Mouse (Mus musculus) right cerebral cortex, postnatal 10 days (tissue): Measurements from ENCODE around the gene Ttc13.

Experiments used
- DNase-seq, 2 experiments: peaks; one replicate each; pipeline ENCODE4 v3.0.0; 2021; ENCODE audit warnings: low spot score in 2 of 2

Gene Ttc13

DNA sequence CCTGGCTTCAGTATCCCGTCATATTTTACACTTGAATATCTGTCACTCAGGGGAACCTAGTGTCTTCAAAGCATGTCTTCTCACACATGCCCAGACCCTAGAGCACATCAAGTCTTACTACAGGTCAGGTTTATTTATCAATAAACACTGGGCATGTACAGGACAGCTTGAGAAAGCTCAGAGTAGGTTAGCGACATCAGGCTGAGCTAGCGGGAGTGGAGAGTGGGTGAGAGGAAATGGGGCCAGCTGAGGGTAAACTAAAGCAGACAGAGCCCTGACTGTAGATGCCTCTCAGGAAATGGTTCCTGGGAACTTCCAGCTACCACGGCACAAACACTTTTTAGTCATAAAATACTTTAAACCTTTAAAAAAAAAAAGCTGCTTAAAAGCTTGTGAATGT, 18.3 kb downstream of the Ttc13 start:
- no peak for DNase-seq

DNA sequence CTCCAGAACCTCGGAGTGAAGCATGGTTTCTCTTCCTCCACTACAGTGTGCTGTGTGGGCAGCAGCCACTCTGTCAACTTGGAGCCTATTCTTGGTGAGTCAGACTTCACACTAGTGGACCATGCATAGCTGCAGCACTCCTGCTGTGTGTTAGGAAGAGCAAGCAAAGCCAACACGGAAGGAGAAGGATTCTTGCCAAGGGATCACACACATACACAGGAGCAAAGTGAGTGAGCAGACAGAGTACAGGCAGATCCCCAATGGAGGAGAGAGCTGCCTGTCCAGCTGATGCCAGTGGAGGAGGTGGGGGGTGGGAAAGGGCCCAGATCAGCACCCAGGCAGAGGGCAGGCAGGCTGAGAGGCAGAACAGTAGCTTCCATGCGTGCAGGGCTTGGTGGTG, 19.6 kb downstream of the Ttc13 start:
- no peak for DNase-seq

DNA sequence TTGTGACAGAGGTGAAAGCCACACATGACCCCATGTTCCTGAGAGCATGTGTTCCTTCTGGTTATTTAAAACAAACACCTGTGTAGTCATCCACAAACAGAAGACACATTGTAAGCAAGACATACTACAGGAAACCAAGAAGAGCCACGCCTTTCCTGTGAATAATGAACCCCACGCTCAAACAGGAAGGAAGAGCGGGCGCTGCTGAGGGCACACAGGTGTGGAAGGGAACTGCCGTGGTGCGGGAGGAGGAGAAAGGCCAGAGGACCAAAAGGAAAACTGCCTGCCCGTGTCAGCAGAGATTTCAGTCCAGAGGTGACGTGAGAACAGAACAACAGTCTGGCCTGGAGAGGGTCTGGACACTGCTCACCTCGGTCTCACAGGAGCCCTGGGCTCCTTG, 20.8 kb downstream of the Ttc13 start:
- no peak for DNase-seq

DNA sequence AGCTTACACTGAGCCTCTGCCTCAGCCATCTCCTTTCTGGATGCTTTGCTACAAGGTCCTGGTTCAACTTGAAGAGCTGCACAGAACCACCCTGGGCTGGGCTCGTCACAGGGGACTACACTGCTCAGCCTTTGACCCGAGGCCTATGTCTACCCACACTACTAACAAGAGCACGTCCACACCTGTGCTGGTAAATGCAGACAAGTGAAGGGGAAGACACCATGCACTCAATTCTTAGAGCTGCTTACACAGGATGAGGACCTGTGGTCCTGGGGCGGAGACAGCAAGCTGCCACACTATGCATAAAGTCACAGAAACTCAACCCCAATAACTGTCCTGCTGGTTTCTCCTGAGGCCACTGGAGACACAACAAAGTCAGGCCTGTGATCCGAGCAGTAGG, 21.5 kb downstream of the Ttc13 start:
- no peak for DNase-seq

DNA sequence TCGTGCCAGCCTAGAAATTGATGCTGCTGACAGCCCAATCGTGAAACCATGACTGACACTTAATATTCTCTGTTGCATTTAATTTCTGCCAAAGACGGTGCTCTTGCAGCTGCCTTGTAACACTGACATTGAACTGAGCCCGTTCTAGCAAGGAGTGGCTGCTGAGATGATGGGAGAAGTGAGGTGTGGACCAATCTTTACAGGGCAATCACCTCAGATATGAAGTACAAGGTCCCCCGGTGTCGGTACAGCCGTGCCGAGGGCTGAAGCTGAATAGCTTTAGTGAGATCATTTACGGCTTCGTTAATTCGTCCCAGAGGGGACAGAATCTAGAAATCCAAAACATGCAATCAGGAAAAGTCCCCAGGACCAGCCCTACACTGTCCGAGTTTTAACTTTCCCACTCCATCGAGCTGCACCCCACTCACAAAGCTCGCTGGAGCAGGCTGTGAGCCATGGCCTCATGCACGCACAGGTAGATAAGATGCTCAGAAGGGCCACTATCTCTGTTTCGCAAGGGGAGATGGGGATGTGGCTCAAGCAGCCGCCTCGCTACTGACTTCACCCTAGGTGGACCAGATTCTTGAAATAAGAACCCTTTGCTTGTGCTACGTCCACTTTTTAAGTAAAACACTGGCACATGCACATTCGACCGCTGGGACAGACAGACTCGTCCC, 26.2 kb downstream of the Ttc13 start:
- DNase-seq: no peak

DNA sequence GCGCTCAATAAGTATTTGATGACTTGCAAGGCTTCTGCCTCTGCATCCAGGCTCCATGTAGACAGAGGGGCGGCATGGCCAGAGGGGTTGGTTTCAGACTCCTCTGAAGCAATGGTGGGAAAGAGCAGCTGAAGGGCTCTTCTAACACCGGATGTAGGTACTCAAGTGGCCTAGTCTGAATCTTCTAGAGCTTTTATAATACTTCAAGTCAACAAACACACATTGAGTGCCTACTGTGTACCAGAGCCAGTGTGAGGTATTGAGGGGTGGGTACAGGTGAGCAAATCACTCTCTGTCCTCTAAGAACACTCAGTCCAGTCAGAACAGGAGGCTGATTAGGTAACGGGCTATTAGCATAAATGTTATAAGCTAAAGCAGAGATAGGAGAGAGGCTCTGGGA, 30.1 kb downstream of the Ttc13 start:
- no peak for DNase-seq

DNA sequence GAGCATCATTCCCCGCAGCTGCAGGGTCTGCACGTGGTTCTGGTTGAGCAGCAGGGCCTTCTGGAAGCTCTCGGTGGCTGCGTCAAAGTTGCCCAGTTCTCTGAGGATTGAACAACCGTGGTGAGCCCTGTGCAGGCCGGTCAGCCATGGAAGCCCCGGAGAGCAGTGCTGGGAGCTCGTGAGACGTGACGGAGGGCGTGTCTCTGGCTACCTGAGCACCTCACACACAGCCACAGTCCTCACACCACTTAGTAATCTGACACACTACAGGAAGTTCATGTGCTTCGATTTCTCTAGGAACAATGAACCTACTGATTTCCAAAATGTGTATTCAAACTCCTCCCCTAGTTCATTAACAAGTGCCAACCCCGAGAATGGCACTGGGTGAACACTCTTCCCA, 32.9 kb downstream of the Ttc13 start:
- DNase-seq: no peak

DNA sequence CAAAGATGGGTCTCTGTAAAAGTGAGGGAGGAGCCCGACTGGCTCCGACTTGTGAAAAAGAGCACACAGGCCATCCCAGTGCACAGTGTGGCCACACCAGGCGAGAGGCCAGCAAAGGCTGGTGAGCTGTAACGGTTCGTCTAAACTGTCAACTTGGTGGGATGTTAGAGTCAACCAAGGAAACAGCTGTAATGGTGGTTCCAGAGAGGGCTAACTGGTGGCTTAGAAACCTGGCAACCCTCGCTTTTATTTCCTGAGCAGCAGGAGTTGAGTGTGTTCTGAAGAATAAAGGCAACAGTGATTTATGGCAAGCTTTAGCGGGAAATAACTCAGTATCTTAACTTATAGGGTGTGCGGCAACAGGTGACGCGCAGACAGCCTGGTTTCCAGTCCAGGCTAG, 39.6 kb downstream of the Ttc13 start:
- no peak for DNase-seq

DNA sequence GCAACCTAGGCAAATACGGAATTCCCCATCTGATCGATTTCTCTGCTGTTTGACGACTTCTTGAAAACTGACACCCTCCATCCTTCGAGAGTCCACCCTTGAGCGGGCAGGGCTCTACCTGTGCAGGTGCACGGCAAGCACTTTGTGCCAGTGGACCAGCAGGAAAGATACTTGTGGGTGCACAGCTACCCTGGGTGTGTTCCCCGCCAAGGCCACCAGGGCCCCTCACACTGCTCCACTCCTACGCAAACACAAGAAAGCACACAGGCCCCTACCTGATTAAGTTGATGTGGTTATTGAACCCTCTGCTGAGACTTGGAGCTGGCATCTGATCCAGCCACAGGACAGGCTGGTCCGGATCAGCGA, 40.0 kb downstream of the Ttc13 start:
- no peak for DNase-seq

DNA sequence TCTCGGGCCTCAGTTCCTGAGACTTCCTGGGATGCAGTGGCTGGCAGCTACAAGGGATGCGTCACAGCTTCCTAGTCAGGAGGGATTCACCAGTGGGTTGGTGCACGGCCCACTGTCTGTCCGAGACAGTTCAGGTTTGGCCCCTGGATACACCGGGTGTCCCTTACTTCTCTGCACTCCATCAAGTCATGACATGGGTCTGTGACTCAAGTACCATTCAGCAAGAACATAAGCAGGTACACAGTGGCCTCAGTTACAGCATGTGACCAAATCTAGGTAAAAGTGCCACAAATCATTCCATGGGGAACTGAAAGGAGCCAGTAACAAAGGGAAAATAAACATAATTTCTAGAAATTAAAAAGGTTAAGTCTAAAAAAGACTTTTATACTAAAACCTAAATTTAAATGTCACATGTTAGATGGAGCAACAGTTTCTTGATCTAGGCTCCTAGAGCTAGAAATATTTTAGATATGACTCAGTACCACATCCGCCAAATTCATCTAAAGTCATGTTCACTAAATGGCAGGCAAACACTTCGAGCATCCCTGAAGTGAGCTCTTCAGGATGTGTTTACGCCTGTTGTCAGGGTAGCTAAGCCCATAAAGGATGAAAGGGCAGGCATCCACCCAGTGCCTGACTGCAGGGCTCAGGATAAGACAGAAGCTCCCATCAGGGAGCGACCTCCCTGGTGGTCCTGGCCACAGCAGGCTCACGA, 40.5 kb downstream of the Ttc13 start:
- DNase-seq: no peak

DNA sequence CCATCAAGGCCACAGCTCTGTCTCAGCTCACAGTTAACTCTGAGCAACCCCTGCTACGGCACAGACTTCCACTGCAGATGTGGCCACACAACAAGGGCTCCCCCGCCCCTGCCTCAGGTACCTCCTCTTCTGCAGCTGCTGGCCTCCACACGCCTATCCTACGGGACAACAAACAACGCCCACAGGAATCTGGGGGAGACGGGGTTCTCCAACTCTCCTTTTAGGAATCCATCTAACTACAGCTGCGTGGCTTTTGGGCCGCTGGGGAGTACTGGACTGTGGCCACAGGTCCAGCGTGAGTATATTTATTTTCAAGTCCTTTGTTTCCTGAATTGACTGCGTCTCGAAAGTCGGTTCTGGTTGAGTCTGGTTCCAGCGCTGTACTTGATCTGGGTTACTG, 43.5 kb downstream of the Ttc13 start:
- no peak for DNase-seq

DNA sequence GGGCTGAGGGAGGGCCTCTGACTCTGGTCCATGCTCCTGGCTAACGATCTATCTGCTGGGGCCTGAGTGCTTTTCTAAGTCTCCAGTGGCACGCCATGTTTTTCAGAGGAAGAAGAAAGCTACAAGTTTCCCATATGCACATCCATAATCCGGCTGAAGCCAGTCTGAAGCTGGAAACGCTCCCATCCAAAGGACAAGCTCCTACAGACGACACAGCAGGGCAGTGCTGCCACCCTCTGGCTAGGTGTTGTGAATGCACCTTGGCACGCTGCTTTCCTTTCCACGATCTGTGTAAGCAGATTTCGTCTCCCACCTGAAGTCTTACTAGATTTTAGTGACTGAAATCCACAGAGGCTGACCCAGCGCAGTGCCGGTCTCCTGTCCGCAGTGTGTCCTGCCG, 44.3 kb downstream of the Ttc13 start:
- DNase-seq: peak; percentile 95

DNA sequence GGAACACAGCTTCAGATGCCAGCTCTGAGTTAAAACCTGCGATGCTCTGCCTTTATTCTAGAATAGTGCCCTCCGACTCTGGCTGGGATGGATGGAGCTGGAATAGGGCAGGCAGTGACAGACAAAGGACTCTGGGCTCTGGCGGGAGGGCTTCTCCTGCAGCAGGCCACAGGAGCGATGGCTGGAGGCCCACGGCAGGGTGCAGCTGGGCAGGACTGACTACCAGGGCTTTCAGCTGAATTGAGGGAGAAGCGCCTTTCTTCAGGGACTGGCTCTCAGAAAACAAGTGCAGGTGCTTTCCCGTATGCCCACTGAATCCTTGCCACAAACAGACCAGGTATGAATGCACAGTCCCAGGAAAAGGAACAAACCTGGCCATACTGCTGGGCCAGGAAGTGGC, 44.7 kb downstream of the Ttc13 start:
- DNase-seq: peak in 1 of 2 experiments; percentile 63

DNA sequence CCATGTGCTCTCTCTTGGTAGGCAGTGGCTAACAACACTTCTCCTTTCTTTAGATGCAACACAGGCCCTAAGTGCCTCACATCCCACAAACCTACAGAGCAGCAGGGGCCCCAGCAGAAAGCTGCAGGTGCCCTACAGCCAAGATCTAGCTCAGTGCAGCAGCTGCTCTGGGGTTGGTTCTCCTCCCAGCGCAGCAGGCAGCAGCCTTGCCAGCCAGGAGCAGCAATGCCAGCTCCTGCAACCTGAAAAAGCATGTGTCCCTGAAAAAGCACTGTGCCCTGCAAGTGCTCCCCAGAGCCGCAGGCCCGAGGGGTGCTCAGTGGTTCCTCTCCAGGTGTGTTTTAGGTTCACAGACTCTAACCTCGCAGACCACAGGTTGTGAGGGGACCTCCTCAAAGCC, 45.1 kb downstream of the Ttc13 start:
- DNase-seq: no peak

DNA sequence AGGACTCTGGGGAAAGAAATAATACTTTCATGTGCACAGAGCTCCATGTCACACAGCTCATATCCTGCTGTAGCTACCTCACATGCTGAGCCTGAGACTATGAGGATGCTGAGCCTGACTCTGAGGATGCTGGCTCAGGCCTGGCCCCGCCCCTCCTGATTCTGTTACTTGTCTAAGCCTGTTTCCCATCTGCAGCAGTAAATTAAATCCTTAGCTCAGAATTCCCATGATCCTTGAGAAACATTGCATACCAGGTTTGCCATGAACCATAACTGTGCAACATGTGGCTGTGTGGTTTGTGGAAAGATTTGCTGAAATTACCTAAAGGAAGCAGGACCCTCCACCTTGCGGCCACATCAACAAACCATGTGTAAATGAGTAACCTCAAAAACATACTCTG, 49.4 kb downstream of the Ttc13 start:
- no peak for DNase-seq

DNA sequence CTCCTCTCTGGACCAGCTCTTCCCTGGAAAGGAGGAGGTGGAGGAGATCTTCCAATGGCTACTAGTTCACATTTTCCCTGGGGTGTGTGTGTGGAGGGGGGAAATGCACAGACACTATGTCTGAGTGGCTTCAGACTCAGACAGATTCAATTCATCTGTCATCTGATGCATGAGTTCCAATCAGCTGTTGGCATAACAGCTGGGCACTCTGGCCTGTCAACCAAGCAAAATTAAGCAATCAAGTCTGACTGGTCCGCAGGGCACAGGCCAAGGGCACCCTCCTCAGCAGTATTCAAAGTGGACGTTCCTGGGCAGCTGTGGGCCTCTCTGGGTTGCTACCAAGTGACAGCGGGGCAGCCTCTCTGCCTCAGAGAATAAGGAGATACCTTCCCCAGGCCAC, 53.0 kb downstream of the Ttc13 start:
- DNase-seq: no peak

DNA sequence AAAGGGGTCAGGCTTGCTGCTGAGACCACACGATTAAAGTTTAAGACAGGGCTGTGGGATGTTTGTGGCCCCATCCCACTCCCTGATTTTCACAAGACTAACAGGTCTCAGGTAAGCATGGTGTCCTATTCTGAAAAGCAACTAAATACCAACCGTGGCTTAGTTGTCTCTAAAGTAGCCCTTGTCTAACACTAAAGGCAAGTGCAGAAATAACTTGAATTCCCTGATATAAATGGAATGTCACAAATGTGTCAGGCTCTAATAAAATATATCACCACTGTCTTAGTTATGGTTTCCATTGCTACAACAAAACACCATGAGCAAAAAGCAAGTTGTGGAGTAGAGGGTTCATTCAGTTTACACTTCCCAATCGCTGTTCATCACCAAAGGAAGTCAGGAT, 57.4 kb downstream of the Ttc13 start:
- no peak for DNase-seq

DNA sequence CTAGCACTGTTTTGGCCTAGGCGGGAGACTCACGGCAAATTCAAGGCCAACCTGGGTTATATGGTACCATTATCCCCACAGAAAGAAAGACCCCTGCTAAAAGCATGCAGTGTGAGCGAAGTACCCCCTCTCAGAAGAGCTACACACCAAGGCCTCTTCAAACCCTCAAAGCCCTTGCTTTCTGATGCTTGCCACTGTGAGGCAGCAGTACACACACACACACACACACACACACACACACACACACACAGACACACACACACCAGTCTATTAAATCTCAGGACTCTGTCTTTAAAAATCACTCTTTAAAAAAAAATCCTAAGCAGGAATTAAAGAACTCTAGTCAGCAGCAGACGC, 57.9 kb downstream of the Ttc13 start:
- no peak for DNase-seq

DNA sequence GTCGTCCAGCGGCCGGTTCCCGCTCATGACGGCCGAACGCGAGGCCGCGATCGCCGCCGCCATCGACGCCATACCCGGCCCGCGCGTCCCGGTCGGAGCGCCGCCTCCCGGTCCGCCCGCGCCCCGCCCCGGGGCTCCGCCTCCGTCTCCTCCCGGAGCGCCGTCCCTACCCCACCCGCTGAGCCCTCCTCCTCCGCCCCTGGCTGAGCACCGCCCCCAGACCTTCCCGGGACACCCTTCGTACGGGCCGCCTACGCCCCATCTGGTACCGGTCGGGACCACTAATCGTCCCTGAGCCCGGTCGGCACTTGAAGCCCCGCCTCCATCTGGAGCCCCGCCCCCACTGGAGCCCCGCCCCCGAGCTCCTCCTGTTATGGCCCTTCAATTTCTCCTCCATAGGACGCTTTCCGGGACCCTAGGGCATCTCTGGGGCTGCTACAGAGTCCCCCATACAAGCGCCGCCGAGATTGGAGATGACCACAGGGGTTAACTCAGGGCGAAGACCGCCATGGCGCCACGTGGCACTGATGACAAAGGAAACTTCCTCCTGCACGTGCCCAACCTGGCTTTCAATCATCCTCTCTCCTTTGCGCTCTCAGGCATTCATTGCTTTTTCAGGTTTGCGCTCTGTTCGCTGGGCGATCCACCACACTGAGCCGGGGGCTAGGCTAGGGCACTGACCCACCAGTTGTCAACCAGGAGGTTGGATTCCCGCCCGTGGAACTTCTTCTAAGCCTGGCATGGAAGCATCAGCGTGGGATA, 58.5 kb downstream of the Ttc13 start, which contains the start of gene 2310022B05Rik:
2310022B05Rik (minus strand) TSS at position 258 of the 762 bp plus-strand sequence.
- DNase-seq: peak; percentile 89 to 91

DNA sequence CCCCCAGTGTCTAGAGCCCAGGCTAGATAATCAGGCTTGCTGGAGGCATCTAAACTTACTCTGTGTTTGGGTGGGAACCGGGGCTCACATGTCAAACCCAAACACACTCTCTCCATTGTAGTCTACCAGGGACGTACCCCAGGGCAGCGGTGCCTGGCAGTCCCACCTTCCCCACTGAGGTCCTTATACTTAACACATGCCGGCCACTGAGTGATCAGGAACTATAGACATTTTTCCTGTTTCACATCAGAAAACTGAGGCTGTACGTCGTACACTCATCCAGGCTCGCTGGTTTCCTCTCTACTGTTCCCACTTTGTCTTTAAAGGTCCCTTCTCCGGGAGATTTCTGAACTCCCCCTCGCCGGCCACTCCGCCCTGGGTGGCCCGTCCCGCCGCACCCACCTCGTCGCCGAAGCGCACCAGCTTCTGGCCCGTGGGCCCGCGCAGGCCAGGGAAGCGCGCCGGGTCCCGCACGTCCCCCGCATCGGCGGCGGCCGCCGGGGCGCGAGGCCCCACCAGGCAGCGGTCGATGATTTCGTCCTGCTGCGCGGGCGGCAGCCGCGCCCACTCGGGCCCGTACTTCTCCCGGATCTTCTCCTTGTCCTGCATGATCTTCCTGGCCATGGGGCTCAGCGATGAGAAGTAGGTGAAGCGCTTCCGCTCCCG, 59.2 kb downstream of the Ttc13 start:
- DNase-seq: no peak

DNA sequence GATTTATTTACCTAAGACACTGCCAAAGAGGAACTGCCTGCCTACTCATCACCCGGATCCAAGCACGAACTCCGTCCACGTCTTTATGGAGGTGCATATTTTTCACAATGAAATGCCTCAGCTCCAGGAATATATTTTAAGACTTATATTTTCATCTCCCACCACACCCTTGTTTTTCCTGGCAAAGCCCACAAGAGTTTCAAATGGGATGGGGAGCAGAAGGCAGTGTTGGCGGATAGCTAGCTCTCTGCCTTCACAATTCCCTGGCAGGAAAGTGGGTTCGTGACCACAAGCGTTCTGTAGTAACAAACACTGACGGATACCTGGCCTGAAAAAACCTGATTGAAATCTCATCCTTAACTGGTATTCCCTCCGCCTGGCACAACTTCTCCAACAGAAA, 60.0 kb downstream of the Ttc13 start:
- peak; percentile 50 to 58 for DNase-seq

DNA sequence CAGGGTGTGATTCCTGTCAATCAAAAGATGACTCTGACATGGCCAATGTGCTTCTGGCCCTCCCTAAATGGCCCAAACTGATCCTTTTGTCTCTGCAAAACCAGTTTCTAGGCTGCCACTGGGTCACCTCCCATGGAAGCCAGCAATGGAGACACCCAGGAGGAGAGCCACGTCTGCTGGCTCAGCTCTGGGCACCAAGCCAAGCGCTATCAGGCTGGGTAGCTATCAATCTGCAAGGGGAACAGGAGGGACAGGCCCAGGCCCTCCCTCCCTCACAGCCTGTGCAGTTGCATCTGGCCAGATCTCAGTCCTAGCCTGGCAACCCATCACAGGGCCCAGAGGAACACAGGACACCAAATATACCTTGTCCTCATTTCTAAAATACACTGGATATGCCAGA, 63.4 kb downstream of the Ttc13 start:
- DNase-seq: peak; percentile 70 to 71

DNA sequence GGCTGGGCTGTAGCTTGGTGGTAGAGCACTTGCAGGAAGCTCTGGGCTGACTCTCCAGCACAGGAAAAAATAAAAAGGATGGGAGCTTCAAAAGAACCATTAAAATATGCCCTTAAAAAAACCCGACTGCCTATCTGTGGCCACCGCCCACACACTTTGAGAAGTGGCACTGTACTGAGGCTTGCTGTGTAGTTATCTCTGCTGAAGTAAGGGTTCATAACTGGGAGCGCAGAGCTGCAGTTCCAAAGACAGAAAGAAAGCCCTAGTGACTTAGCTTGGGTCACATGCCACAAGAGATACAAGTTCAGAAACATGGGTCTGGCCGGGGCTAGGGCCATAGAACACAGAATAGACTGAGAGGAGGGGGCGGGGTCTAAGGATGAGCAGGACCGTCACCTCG, 63.8 kb downstream of the Ttc13 start:
- DNase-seq: no peak
